Mouse (Mus musculus) limb, embryonic 12.5 days (tissue): ENCODE measurements around the gene Psapl1. TPM values are rescaled to one million over a fixed set of nuclear protein-coding genes. Genes with fewer than 3 reads are reported as not detected.

ENCODE experiments used
- ATAC-seq: fragments of 200-750 bp; cut with Nextera tagmentation; 2 replicates; pipeline ENCODE4 v1.8.0; 2017; ENCODE audit warnings: low read depth, moderate TSS enrichment; ENCODE audit not compliant: insufficient number of reproducible peaks, insufficient read depth, low FRiP score, low TSS enrichment
- H3K27ac ChIP-seq: fragments of 300-500 bp; sonication (generic); 2 replicates; pipeline ENCODE4 v1.5.1; 2016; ENCODE audit warnings: mild to moderate bottlenecking, moderate library complexity
- H3K27me3 ChIP-seq: fragments of 300-500 bp; sonication (generic); 2 replicates; pipeline ENCODE4 v1.6.1; 2016; ENCODE audit warnings: mild to moderate bottlenecking, moderate library complexity
- H3K36me3 ChIP-seq: fragments of 300-500 bp; sonication (generic); 2 replicates; pipeline ENCODE4 v1.6.1; 2016; ENCODE audit warnings: mild to moderate bottlenecking, moderate library complexity
- H3K4me1 ChIP-seq: fragments of 300-500 bp; sonication (generic); replicated peaks from 2 replicates; pipeline ENCODE4 v1.6.1; 2016
- H3K4me2 ChIP-seq: fragments of 300-500 bp; sonication (generic); 2 replicates; pipeline ENCODE4 v1.6.1; 2016; ENCODE audit warnings: mild to moderate bottlenecking, moderate library complexity
- H3K4me3 ChIP-seq: fragments of 300-500 bp; sonication (generic); replicated peaks from 2 replicates; pipeline ENCODE4 v1.5.1; 2016; ENCODE audit warnings: mild to moderate bottlenecking
- H3K9ac ChIP-seq: fragments of 300-500 bp; sonication (generic); replicated peaks from 2 replicates; pipeline ENCODE4 v1.6.1; 2016; ENCODE audit warnings: mild to moderate bottlenecking, moderate library complexity
- H3K9me3 ChIP-seq: fragments of 300-500 bp; sonication (generic); 2 replicates; pipeline ENCODE4 v1.6.1; 2016; ENCODE audit warnings: mild to moderate bottlenecking, moderate library complexity
- WGBS: fragments of 180-500 bp; shearing (Covaris S2); methylation state at CpG from one replicate; pipeline ENCODE4 v1.1.7; 2016; 5-methylcytosine and 5-hydroxymethylcytosine counted together
- polyA plus RNA-seq: library from polyadenylated mRNA; unstranded; fragments of >200 nt; fragmentation: Nextera tagmentation; extraction: Ambion mirVana; gene quantifications from 2 replicates; pipeline ENCODE4 v1.2.1, GENCODE M21; 2016

The Psapl1 gene
- polyA plus RNA-seq, 1 experiment from 2014 or later = not detected

- peak overlapping the region; percentile 23; the same call in 1 of the 2 replicates for H3K27ac ChIP-seq
- no peak for ATAC-seq
- WGBS = 80% methylated on average over 17 of the region's 17 CpGs
- H3K9ac ChIP-seq = no peak overlapping the region
- H3K27me3 ChIP-seq = no peaks in the 10 kb centered on the region
- H3K4me2 ChIP-seq = no peak overlapping the region
- no peaks in the 10 kb centered on the region for H3K36me3 ChIP-seq
- H3K4me1 ChIP-seq = peaks cover 34% of the 10 kb centered on the region
- H3K9me3 ChIP-seq = no peaks in the 10 kb centered on the region
- no peak overlapping the region for H3K4me3 ChIP-seq
These were observed 49.1 kb downstream of the Psapl1 start for GRCm38 (mm10) chr5:36252746-36253504.

DNA sequence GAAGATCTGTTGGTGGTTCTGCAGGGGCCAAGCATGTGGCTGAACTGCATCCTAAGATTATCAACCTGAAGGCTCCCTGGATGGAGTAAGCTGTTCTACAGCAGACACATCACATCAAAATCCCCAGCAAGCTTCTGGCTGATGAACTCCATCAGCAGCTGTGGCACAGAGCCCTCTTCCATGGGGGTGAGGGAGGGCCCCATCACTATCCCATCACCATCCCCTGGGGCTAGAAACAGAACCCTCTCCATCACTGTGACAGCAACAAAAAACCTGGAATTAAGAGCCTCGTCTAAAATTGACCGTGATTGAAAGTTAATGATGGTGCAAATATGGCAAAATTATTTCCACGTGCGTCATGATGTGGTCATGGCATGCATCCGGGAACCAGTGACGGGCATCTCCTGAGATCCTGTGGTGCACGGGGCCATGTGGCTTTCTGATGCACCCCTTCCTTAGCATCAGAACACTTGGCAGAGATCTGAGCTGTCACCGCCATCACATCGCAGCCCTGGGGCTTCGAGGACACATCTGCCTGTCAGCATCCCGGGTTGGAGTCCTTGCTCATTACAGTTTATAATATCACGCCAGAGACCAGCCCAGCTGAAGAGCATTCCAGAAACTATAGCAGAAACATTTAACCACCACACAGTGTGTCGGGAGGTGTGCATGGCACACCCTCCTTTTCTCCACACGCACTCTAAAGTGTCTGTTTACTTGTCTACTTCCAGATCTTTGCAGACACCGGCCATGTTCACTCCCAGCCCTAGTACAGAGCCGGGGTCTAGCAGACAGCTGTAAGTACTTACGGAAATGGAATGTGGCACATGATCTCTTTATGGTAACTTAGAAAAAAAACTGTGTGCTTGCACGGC is 51.1 kb downstream of the Psapl1 start:
- H3K27me3 ChIP-seq = peaks cover 3% of the 10 kb centered on the region; the same call in 1 of the 2 replicates
- no peaks in the 10 kb centered on the region for H3K36me3 ChIP-seq
- peaks cover 42% of the 10 kb centered on the region for H3K4me1 ChIP-seq
- no peak overlapping the region for H3K4me3 ChIP-seq
- peak; percentile 67; the same call in 1 of the 2 replicates for ATAC-seq
- H3K27ac ChIP-seq = peak overlapping the region; percentile 47
- no peak overlapping the region for H3K9ac ChIP-seq
- no peaks in the 10 kb centered on the region for H3K9me3 ChIP-seq
- 38% methylated on average over 18 of the region's 18 CpGs for WGBS
- H3K4me2 ChIP-seq = peak overlapping the region; percentile 19; the same call in 1 of the 2 replicates

Other genes starting within 250 kb of the Psapl1 start
- gene Sorcs2, start 194.1 kb downstream of the Psapl1 start, polyA plus RNA-seq = 16.9 and 18.1 TPM in 2 replicates